In genomic region chr6:140337897-140338749, GRCm38 (mm10) we compare ENCODE assay signal across 8 mouse cellular contexts.
DNase-seq lines count a peak whose midpoint lies in the region; ATAC-seq lines count a peak whose summit lies in the region.

No protein-coding gene starts in this region.

- 0 out of 2 replicates have a peak overlapping the region, but pooled peaks have one; percentile 82 for H3K27ac ChIP-seq in limb, embryonic 10.5 days

- H3K9me3 ChIP-seq in limb, embryonic 10.5 days (replicated peaks): no peaks in the 10 kb centered on the region

- 53% methylated on average over 19 of the region's 19 CpGs for WGBS in limb, embryonic 10.5 days

- DNase-seq in embryo, embryonic 10.5 days (ENCODE audit: low spot score): peak; percentile 27
- DNase-seq in embryo, embryonic 10 days (ENCODE audit: low spot score): no peak
- DNase-seq in ZHBTc4 (ENCODE audit: low read depth, low spot score): peak; percentile 59
- DNase-seq in heart, postnatal 10 days: peak; percentile 13 to 24
- no peak for DNase-seq in limb, embryonic 10.5 days (ENCODE audit: low spot score)
- DNase-seq in retina, postnatal 1 day: peak; percentile 23
- DNase-seq in right cerebral cortex, postnatal 10 days (ENCODE audit: low spot score in 2 of 2): no peak

- H3K4me1 ChIP-seq in limb, embryonic 10.5 days: peaks cover 29% of the 10 kb centered on the region

- H3K36me3 ChIP-seq in limb, embryonic 10.5 days: no peaks in the 10 kb centered on the region

- H3K4me3 ChIP-seq in limb, embryonic 10.5 days: no peak overlapping the region

- no peaks in the 10 kb centered on the region for H3K27me3 ChIP-seq in limb, embryonic 10.5 days (ENCODE audit: low read depth, poor library complexity, severe bottlenecking)

- no peak for ATAC-seq in monocyte, adult 5-6 weeks (replicated peaks; ENCODE audit: insufficient number of reproducible peaks, low FRiP score, low TSS enrichment, poor library complexity, severe bottlenecking)

- intact Hi-C loops in heart, postnatal 10 days (cut with DNase I): no loop called here

Comparison
In these comparisons a context has a peak if more than half of its experiments do, and no peak if none do; other contexts are left out.
1. DNase-seq: peak in embryo, embryonic 10.5 days (single experiment), ZHBTc4 (single experiment), heart, postnatal 10 days (2 of 2) and retina, postnatal 1 day (single experiment); none in embryo, embryonic 10 days (single experiment), limb, embryonic 10.5 days (single experiment) and right cerebral cortex, postnatal 10 days (0 of 2).